Mouse (Mus musculus): ENCODE results near the gene Gemin7. TPM values are rescaled to one million over a fixed set of nuclear protein-coding genes. Genes with fewer than 3 reads are reported as not detected.
"Not testable (repeated sequence)": the region's sequence is repeated elsewhere in the genome, so short reads cannot be mapped to it uniquely, and the experiment has no call there.

Gemin7 gene
- 10 to 100 TPM; 45.6 to 49.8 TPM for total RNA-seq (2021)
- long read RNA-seq, experiment 1, transcript Gemin7-201 (2 exons, 763 nt) = major isoform, 36 of 46 reads
- long read RNA-seq, experiment 1, partial matches to known transcripts = 0 of 46 reads
- long read RNA-seq, experiment 1, other reads (novel, unspliced or antisense) = 10 of 46 reads
- long read RNA-seq, experiment 2, transcript Gemin7-201 (2 exons, 763 nt) = major isoform, 42 of 49 reads
- long read RNA-seq, experiment 2, partial matches to known transcripts = 0 of 49 reads
- long read RNA-seq, experiment 2, other reads (novel, unspliced or antisense) = 4 of 49 reads

DNA sequence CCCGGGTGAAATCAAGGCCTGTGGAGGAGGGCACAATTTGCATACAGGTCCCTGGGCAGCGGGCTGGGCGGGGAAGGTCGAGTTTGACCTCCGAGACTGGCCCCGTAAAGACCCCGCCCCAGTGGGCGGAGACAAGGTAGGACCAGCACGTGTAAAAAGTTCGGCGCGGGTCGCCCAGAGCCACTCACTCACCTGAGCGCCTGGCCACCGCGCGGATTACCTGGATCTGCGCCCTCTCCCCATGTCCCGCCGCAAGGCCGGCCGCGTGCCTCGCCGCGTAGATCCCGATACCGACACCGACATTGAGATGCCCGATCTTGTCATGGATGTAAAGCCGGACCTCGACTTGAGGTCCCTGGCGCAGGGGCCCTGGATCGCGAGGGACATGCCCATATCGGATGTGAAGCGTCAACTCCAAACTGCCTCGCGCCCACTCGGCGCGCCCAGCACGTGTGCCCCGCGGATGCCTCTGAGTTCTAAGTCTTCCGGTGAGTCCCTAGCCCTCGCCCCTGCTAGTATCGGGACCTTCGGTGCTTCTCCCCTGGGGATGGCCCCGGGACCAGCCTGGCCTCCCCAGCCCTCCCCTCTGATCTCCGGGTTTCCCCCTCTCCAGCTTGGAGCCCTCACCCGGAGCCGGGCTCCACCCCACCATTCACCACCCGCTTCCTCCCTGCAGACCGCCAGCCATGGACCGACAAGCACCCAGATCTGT lies at the start of gene Gemin7, which contains the start of gene Zfp296:
Gene Gemin7 (minus strand): TSS at position 455 of the 712 bp plus-strand sequence.
Gene Zfp296 (plus strand): TSS at position 147 of the 712 bp plus-strand sequence.
- intact Hi-C loops (cut with DNase I) = loop anchor here (2.0 kb wide), 1 partner anchor 70 kb away; no protein-coding TSS in a partner anchor
- DNase-seq = no peak

DNA sequence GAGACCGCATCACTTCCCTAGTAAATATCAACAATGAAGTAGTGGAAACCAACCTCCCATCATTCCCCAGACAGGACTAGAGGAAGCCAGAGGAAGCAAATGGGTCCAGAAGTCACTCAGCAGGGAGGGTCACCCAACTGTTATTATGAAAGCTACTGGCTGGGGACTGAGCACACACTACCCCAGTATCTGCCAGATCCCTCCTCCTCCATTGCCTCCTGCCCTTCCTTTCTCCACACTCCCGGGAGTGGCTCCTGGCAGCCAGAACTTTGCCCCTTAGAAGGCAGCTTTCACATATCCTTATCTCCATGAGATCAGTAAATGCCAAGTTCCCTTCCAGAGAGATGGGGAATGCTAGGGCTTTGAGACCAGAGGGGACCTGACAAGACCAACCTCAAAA lies 46.0 kb upstream of the Gemin7 start:
- no peak for DNase-seq
- intact Hi-C loops (cut with DNase I) = no loop called here

DNA sequence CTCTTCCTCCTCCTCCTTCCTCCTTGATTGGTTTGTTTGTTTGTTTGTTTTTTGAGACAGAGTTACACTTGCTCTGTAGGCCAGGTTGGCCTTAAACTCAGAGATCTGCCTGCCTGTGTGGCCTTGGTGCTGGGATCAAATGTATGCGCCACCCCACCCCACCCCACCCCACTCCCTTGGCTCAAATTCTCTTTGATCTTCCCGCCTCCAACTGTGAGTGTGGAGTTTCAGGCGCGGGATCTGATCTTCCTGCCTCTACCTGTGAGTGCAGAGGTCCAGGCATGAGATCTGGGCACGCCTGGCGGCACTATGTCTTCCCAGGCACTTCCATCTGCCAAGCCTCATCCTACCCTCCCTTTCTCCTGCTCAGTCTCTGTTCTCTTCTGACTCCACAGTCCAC lies 44.8 kb upstream of the Gemin7 start:
- no peak for DNase-seq
- intact Hi-C loops (cut with DNase I) = no loop called here

- intact Hi-C loops (cut with DNase I) = no loop called here
- no peak for DNase-seq
These were observed 43.4 kb upstream of the Gemin7 start for GRCm38 (mm10) chr7:19620811-19621210.

GRCm38 (mm10) chr7:19619004-19619801 lies 41.8 kb upstream of the Gemin7 start:
- intact Hi-C loops (cut with DNase I) = loop anchor here (2.0 to 5.0 kb wide), 3 partner anchors 28 to 214 kb away; partner anchors contain the start of genes Ckm and Klc3
- peak; percentile 67 to 83 for DNase-seq

GRCm38 (mm10) chr7:19615036-19615577 lies 37.7 kb upstream of the Gemin7 start:
- intact Hi-C loops (cut with DNase I) = loop anchor here (5.0 kb wide), 1 partner anchor 113 kb away; no protein-coding TSS in a partner anchor
- DNase-seq = no peak

DNA sequence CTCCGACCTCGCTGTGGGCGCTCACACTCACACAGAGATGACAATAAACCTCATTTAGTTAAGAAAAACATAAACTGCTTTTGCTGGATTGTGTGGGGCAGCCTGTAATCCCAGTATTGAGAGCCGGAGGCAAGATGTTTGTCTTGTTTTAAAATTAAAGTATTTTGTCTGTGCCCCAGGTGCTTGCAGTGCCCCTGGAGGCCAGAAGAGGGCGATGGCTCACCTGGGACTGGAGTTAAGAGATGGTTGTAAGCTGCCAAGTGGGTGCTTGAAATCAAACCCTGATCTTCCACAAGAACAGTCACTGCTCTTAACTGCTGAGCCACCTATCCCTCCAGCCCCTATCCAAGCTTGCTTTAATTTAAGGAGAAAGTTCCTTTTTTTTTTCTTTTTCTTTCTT lies 33.6 kb upstream of the Gemin7 start:
- no peak for DNase-seq
- intact Hi-C loops (cut with DNase I) = no loop called here

DNA sequence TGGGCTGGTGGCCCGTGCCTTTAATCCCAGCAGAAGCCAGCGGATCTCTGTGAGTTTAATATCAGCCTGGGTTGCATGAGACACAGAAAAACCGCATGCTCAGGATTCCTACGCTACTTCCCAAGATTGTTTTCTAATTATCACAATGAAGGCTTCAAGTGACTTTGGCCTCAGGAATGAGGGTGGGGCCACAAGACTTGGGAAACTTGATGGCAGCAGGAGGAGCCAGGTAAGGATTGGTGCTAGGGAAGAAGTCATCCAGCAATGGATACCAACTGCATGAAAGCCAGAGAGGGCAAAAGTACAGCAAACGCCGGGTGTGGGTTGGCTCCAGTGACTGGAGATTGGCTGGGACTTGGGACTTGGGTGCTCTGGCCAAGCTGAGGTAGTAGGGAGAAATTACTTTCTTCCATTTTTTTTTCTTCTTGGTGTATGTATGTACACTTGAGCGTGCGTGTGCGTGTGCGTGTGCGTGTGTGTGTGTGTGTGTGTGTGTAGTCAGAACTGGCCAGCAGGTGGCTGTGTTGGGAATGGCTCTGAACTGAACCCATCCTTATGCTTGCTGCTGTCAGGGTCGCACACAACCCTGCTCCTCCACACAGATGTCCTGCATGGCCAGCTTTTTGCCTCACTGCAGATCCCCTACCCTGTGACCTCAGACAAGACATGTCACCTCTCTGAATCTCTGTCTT lies 32.4 kb upstream of the Gemin7 start:
- intact Hi-C loops (cut with DNase I) = no loop called here
- no peak for DNase-seq

- intact Hi-C loops (cut with DNase I) = no loop called here
- DNase-seq = no peak
These were observed 29.9 kb upstream of the Gemin7 start for GRCm38 (mm10) chr7:19607291-19607690.

DNA sequence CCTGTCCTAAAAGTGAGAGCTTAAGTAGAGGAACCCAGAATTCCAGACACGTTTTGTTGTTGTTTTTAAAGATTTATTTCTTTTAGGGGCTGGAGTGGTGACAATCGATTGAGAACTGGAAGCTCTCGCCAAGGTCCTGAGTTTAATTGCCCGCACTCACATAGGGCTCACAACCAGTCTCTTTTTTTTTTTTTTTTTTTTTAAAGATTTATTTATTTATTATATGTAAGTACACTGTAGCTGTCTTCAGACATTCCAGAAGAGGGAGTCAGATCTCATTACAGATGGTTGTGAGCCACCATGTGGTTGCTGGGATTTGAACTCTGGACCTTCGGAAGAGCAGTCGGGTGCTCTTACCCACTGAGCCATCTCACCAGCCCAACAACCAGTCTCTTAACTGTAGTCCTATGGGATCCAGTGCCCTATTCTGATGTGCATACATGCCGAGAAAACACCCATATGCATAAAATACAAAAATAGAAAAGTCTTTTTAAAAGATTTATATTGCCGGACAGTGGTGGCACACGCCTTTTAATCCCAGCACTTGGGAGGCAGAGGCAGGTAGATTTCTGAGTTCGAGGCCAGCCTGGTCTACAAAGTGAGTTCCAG lies 27.3 kb upstream of the Gemin7 start:
- intact Hi-C loops (cut with DNase I); DNase-seq: not testable (repeated sequence)

DNA sequence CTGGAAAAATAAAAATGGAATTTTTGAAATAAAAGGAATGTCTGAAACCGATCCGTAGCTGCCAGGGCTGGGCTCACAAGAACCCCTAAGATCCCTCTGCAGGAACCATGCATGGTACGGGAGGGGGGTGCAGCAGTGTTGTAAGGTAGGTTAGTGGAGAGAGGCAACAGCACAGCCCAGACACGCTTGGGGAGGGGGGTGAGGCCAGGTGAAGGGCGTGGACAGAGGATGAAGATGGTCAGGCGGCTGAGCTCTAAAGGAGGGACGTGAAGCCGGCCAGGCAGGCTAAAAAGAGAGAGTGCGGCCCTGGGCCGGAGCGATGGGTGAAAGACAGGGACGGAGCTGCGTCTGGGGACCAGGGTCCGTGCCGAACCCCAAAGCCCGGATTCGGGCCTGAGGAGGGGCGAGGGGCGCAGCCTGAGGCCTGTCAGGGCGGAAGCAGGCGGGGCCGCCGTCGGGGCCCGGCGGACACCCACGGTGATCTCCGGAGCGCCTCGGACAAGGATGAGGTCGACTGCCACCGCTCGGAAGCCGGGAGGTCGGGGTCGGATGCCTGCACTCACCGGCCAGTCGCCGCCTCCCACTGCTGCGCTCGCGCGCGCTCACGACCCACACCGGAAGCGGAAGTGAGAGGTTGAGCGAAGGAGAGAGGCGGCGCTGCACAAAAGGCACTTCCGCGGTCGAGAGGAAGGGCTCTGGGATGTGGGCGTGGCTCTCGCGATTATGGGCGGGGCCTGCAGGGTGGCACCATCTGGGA lies 26.6 kb upstream of the Gemin7 start, which contains the start of gene Clasrp:
Gene Clasrp (minus strand): TSS at position 638 of the 757 bp plus-strand sequence.
- intact Hi-C loops (cut with DNase I) = no loop called here
- peak; percentile 95 to 98 for DNase-seq

- DNase-seq = no peak
- intact Hi-C loops (cut with DNase I) = no loop called here
These were observed 25.7 kb upstream of the Gemin7 start for GRCm38 (mm10) chr7:19603055-19603454.

DNA sequence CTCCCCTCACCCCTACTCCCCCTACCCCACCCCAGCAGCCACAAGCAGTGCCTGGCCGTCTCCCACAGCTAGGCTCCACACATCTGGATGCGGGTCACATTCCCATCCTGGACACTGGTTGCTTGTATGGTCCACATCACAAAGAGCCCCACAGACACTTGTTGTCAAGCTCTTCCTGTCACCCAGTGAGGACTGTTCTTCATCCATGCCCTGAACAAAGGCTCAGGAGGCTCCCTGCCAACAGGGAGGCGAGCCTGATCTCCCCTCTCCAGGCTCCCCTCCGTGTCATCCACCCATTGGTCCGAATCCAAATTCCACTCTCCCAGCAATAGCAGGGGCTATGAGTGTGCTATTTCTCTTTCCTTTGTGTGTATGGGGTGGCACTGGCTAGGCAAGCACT lies 23.2 kb upstream of the Gemin7 start:
- DNase-seq = no peak
- intact Hi-C loops (cut with DNase I) = no loop called here

DNA sequence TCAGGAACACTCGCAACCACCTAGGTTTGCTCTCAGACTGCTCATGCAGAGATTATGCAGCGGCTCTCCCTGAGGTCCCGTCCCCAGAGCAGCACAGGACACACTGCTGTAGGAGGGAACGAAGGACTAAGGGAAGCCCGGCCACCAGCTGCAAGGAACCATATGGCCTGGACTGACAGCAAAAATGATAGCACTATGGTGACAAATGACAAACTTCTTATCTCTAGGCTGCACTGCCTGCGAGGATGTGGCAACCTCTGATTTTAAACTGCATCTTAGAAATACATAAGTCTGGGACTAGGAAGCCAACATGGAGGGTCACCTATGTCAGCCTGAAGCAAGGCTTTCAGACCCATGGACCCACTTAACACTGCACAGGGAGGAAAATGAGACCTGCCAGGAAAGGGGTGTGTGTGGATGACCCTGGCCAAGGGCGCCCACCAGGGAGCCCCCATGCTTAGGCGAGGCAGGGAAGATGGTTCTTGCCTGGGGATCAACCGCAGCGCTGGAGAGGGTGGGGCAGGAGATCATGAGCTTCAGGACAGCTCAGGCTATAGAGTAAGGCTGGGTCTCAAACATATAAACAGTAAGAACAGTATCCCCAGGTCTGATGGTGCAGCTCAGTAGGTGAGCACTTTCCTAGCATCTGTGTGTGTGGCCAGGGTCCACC lies 15.8 kb upstream of the Gemin7 start:
- intact Hi-C loops (cut with DNase I) = loop anchor here (5.0 kb wide), 1 partner anchor 151 kb away; no protein-coding TSS in a partner anchor
- DNase-seq = no peak

DNA sequence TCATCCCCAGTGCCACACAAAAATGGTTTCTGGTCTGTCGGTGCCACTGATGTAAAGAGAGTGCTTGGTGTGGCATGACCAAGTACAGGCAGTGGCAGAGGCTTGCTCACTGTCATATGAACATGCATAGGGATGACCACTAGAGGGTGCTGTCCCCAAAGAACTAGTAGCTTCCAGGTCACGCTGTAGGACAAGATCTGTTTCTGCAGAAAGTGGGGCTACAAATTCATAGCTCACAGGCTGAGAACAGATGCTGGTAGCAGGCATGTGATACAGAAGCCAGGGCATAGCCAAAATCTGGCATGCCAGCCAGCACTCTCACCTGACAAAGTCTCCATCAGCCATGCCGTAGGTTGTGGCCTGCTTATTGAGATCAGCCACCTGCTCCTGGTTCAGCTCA lies 12.5 kb upstream of the Gemin7 start:
- peak; percentile 72 to 87 for DNase-seq
- intact Hi-C loops (cut with DNase I) = loop anchor here (2.0 to 5.0 kb wide), 3 partner anchors 29 to 148 kb away; no protein-coding TSS in a partner anchor

- intact Hi-C loops (cut with DNase I) = loop anchor here (5.0 kb wide), 1 partner anchor 123 kb away; no protein-coding TSS in a partner anchor
- DNase-seq = peak; percentile 55 to 68
These were observed 11.8 kb upstream of the Gemin7 start for GRCm38 (mm10) chr7:19589207-19589606.

DNA sequence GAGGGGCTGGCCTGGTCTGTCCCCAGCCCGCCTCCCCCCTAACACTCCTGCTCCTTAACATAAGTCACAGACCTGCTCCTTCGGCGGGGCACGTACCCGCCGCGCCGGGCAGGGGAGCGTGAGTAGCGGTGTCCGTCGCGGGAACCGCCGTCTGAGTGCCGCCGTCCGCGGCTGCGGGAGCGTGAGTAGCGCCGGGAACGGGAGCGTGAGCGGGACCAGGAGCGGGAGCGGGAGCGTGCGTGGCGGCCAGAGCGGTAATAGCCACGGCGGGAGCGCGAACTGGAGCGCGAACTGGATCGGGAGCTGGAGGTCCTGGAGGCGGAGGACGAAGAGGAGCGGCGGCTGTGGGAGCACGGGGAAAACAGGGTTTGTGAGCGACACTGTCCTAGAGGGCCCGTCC lies 8.9 kb upstream of the Gemin7 start:
- intact Hi-C loops (cut with DNase I) = loop anchor here (5.0 kb wide), 1 partner anchor 126 kb away; no protein-coding TSS in a partner anchor
- DNase-seq = no peak

DNA sequence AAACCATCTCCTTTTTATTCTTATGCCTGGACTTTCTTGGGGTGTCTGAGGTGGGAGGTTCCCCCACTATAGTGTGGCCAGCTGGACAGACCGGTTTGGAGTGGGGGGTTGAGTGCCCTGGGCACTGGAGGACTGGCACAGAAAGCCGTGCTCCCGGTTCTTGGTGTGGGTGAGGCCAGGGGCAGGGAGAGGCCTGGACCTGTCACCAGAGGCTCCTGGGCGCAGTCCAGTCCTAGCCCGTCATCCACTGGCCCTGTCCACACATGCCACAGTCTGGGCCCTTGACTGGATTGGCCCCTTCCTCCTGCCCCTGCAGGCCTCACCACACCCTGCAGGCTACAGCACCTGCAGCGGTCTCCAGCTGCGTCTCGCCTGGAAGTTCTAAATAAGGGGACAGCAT lies 3.2 kb upstream of the Gemin7 start:
- no peak for DNase-seq

More for the DNA sequence above, 3.2 kb upstream of the Gemin7 start:
- intact Hi-C loops (cut with DNase I) = no loop called here

All from heart, postnatal 14 days (tissue).